Mouse (Mus musculus) CH12.LX (cell line): ENCODE results near the gene Ptprcap.

ENCODE experiments used
- CHD2 ChIP-seq: IDR thresholded peaks from 2 replicates; pipeline ENCODE4 v1.6.1; 2011; ENCODE audit warnings: low read length, improper control_type of control experiment
- CTCF ChIP-seq, 2 experiments: IDR thresholded peaks in 1 of 2; conservative IDR thresholded peaks in 1 of 2; 2 replicates each; pipeline ENCODE4 v1.5.1; 2011 to 2012; ENCODE audit warnings: low read depth in 2 of 2, low read length in 2 of 2, improper control_type of control experiment in 1 of 2, inconsistent platforms in 1 of 2, mild to moderate bottlenecking in 1 of 2, moderate library complexity in 1 of 2
- EP300 ChIP-seq: IDR thresholded peaks from 2 replicates; pipeline ENCODE4 v1.6.1; 2011; ENCODE audit warnings: low read length, improper control_type of control experiment
- ETS1 ChIP-seq: conservative IDR thresholded peaks from 2 replicates; pipeline ENCODE4 v1.6.1; 2012; ENCODE audit warnings: low read depth, mild to moderate bottlenecking, inconsistent platforms, low read length, improper control_type of control experiment, moderate library complexity
- JUN ChIP-seq: IDR thresholded peaks from 2 replicates; pipeline ENCODE4 v1.6.1; 2011; ENCODE audit warnings: low read depth, mild to moderate bottlenecking, low read length, improper control_type of control experiment, moderate library complexity; ENCODE audit not compliant: insufficient read depth
- JUND ChIP-seq: conservative IDR thresholded peaks from 2 replicates; pipeline ENCODE4 v1.6.1; 2011; ENCODE audit warnings: low read depth, low read length, improper control_type of control experiment
- POLR2A ChIP-seq: IDR thresholded peaks from 2 replicates; pipeline ENCODE4 v1.6.1; 2011; ENCODE audit warnings: low read depth, mild to moderate bottlenecking, improper control_type of control experiment, low read length
- TCF12 ChIP-seq: IDR thresholded peaks from 2 replicates; pipeline ENCODE4 v1.6.1; 2014; ENCODE audit warnings: low read depth, mild to moderate bottlenecking, inconsistent platforms, low read length, improper control_type of control experiment
- USF1 ChIP-seq: IDR thresholded peaks from 2 replicates; pipeline ENCODE4 v1.6.1; 2014; ENCODE audit warnings: low read depth, mild to moderate bottlenecking, inconsistent platforms, low read length, improper control_type of control experiment
- ZC3H11A ChIP-seq: IDR thresholded peaks from 2 replicates; pipeline ENCODE4 v1.6.1; 2012; ENCODE audit warnings: low read depth, mild to moderate bottlenecking, inconsistent platforms, low read length, improper control_type of control experiment

DNA sequence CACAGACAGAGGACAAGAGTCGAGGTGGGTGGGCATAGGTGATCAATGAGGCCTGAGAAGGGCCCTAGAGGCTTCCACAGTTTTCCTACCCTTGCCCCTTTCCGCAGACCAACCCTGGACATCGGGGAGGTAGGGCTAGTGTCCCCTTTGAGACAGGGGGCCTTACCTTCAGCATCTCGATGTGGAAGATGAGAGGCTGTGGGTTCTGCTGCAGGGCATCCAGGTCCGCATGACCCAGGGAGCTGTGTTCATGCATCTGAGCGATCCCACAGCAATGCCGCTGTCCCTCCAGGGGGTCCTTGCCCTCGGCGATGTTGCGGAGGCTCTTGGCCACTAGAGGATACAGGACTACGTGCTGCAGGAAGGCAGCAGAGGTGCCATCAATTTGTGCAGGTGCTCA lies 37.6 kb upstream of the Ptprcap start:
- TF ChIP-seq USF1 (no peak), ETS1 (no peak), CHD2 (no peak), TCF12 (no peak), EP300 (no peak), ZC3H11A (no peak), JUN (no peak), JUND (no peak), CTCF (conservative IDR thresholded peaks at IDR 0.05 in 1 of 2, IDR thresholded peaks at IDR 0.05 in 1 of 2; ENCODE audit: low read depth in 2 of 2, low read length in 2 of 2) (no peak), POLR2A (no peak)
